Mouse (Mus musculus): ENCODE measurements around the gene Fkbp4. TPM values are rescaled to one million over a fixed set of nuclear protein-coding genes. Genes with fewer than 3 reads are reported as not detected.
"Not testable (repeated sequence)": the region's sequence is repeated elsewhere in the genome, so short reads cannot be mapped to it uniquely, and the experiment has no call there.

Gene Fkbp4
- polyA plus RNA-seq, 2 experiments: 121 to 158 TPM

DNA sequence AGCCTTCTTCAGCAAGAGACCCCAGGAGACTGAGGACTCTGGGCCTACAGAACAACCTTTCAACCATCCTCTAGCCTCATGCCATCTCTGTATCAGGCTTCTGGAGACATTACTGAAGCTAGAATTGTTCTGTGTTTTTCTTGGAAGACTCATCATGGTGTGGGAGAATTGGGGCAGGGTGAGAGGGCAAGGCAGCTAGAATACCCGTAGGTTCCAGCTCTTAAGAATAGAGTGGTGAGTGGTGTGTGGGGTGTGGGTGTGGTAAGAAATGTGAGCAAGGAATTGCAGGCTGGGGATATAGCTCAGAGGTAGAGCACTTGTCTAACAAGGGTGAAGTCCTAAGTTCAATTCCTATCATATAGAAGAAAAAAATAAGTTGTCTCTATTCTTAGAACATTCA lies 53.5 kb downstream of the Fkbp4 start:
- H3K9ac ChIP-seq (replicated peaks): no peak overlapping the region
- H3K27ac ChIP-seq: no peak overlapping the region
- H3K4me3 ChIP-seq (ENCODE audit: insufficient read depth in 1 of 2, low read depth in 2 of 2, low read length in 2 of 2): no peak overlapping the region
- ATAC-seq (ENCODE audit: insufficient read depth) (no peak), DNase-seq (ENCODE audit: low read depth in 3 of 3, low spot score in 3 of 3) (no peak)
- H3K9me3 ChIP-seq (ENCODE audit: control insufficient read depth, low read length): no peaks in the 10 kb centered on the region
- H3K4me1 ChIP-seq (replicated peaks; ENCODE audit: control insufficient read depth in 2 of 2, insufficient read depth in 2 of 2, low read length in 1 of 2): no peaks in the 10 kb centered on the region
- TF ChIP-seq EP300 (IDR thresholded peaks at IDR 0.05; ENCODE audit: low read depth) (no peak), CTCF (IDR thresholded peaks at IDR 0.05; ENCODE audit: low read depth) (no peak)
- 53% methylated on average over 1 of the region's 1 CpGs for WGBS (ENCODE audit: insufficient replicate concordance)
- no peaks in the 10 kb centered on the region for H3K27me3 ChIP-seq (ENCODE audit: control insufficient read depth, insufficient read depth, low read length)
- H3K36me3 ChIP-seq (replicated peaks; ENCODE audit: control insufficient read depth, insufficient read depth, low read depth): no peaks in the 10 kb centered on the region
- H3K4me2 ChIP-seq (ENCODE audit: low read depth): no peak overlapping the region

DNA sequence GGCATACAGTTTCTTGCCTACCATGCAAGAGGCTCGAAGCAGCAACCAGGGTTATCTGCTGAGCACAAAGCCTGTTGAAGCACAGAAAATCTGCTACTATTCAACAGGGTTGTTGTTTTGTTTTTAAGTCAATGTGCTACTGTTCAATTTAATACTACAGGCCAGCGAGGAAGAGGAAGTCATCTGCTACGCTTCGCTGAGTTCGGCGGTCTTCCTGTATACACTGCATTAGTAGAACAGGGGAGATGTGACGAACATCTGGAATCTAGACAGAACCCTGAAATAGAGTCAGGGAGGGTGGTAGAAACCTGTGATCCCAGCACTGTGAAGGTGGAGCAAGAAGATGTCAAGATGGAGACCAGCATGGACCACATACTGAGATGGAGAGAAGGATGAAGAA lies 54.7 kb downstream of the Fkbp4 start:
- H3K4me2 ChIP-seq (ENCODE audit: low read depth): no peak overlapping the region
- DNase-seq (ENCODE audit: low read depth in 3 of 3, low spot score in 3 of 3) (no peak), ATAC-seq (ENCODE audit: insufficient read depth) (no peak)
- H3K27ac ChIP-seq: no peak overlapping the region
- H3K9me3 ChIP-seq (ENCODE audit: control insufficient read depth, low read length): no peaks in the 10 kb centered on the region
- H3K9ac ChIP-seq (replicated peaks): no peak overlapping the region
- H3K27me3 ChIP-seq (ENCODE audit: control insufficient read depth, insufficient read depth, low read length): no peaks in the 10 kb centered on the region
- 52% methylated on average over 7 of the region's 7 CpGs for WGBS (ENCODE audit: insufficient replicate concordance)
- H3K4me3 ChIP-seq (ENCODE audit: insufficient read depth in 1 of 2, low read depth in 2 of 2, low read length in 2 of 2): no peak overlapping the region
- H3K36me3 ChIP-seq (replicated peaks; ENCODE audit: control insufficient read depth, insufficient read depth, low read depth): no peaks in the 10 kb centered on the region
- no peaks in the 10 kb centered on the region for H3K4me1 ChIP-seq (replicated peaks; ENCODE audit: control insufficient read depth in 2 of 2, insufficient read depth in 2 of 2, low read length in 1 of 2)
- no peak for TF ChIP-seq EP300 (IDR thresholded peaks at IDR 0.05; ENCODE audit: low read depth)
- no peak for TF ChIP-seq CTCF (IDR thresholded peaks at IDR 0.05; ENCODE audit: low read depth)

DNA sequence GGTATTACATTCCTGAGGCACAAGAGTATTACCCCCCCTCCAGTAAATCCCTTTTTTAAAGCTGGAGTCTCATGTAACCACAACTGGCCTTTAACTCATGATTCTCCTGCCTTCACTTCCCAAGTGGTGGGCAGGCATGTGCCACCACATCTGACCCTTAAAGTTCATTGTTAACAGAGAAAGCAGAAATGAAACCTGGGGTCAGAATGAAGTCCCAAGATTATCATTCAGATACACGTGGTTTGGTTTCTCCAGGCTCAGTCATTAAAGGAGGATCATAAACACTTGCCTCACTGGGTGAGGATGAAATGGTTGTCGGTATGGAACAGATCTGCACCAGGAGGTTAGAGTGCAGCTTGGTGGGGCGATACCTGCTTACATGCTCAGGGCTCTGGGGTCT lies 57.2 kb downstream of the Fkbp4 start:
- Histone ChIP-seq H3K9ac (replicated peaks) (no peak overlapping the region), H3K4me3 (ENCODE audit: insufficient read depth in 1 of 2, low read depth in 2 of 2, low read length in 2 of 2) (no peak overlapping the region), H3K4me1 (replicated peaks; ENCODE audit: control insufficient read depth in 2 of 2, insufficient read depth in 2 of 2, low read length in 1 of 2) (no peaks in the 10 kb centered on the region), H3K9me3 (ENCODE audit: control insufficient read depth, low read length) (no peaks in the 10 kb centered on the region), H3K27me3 (ENCODE audit: control insufficient read depth, insufficient read depth, low read length) (no peaks in the 10 kb centered on the region), H3K4me2 (ENCODE audit: low read depth) (no peak overlapping the region), H3K27ac (no peak overlapping the region), H3K36me3 (replicated peaks; ENCODE audit: control insufficient read depth, insufficient read depth, low read depth) (no peaks in the 10 kb centered on the region)
- 44% methylated on average over 3 of the region's 3 CpGs for WGBS (ENCODE audit: insufficient replicate concordance)
- TF ChIP-seq EP300 (IDR thresholded peaks at IDR 0.05; ENCODE audit: low read depth): no peak
- no peak for TF ChIP-seq CTCF (IDR thresholded peaks at IDR 0.05; ENCODE audit: low read depth)
- ATAC-seq (ENCODE audit: insufficient read depth): no peak
- DNase-seq (ENCODE audit: low read depth in 3 of 3, low spot score in 3 of 3): no peak

DNA sequence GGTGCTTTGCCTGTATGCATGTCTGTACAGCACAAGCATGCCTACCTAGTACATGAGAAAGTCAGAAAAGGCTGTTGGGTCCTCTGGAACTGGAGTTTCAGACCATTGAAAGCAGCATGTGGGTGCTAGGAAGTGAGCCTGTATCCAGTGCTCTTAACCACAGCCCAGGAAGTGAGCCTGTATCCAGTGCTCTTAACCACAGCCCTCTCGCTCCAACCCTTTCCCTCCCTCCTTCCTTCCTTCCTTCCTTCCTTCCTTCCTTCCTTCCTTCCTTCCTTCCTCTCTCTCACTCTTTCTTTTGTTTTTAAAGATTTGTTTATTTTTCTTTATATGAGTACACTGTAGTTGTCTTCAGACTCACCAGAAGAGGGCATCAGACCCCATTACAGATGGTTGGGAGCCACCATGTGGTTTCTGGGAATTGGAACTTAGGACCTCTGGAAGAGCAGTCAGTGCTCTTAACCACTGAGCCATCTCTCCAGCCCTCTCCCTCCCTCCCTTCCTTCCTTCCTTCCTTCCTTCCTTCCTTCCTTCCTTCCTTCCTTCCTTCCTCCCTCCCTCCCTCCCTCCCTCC lies 57.8 kb downstream of the Fkbp4 start:
- not testable (repeated sequence) for H3K36me3 ChIP-seq (replicated peaks; ENCODE audit: control insufficient read depth, insufficient read depth, low read depth); DNase-seq (ENCODE audit: low read depth in 3 of 3, low spot score in 3 of 3); ATAC-seq (ENCODE audit: insufficient read depth); H3K4me2 ChIP-seq (ENCODE audit: low read depth); H3K9me3 ChIP-seq (ENCODE audit: control insufficient read depth, low read length); H3K4me1 ChIP-seq (replicated peaks; ENCODE audit: control insufficient read depth in 2 of 2, insufficient read depth in 2 of 2, low read length in 1 of 2); H3K27ac ChIP-seq; H3K4me3 ChIP-seq (ENCODE audit: insufficient read depth in 1 of 2, low read depth in 2 of 2, low read length in 2 of 2); H3K9ac ChIP-seq (replicated peaks); H3K27me3 ChIP-seq (ENCODE audit: control insufficient read depth, insufficient read depth, low read length)
- 0 out of 2 replicates have a peak, but pooled peaks have one; percentile 9 for TF ChIP-seq CTCF (IDR thresholded peaks at IDR 0.05; ENCODE audit: low read depth)
- WGBS (ENCODE audit: insufficient replicate concordance): 29% methylated on average over 1 of the region's 1 CpGs

Other genes starting within 250 kb of the Fkbp4 start
- gene Tead4, start 137.9 kb downstream of the Fkbp4 start, polyA plus RNA-seq (2012; rRNA removed): 0.21 and 0.30 TPM in 2 replicates
- 0.18 and 0.34 TPM in 2 replicates for gene Tead4, start 137.9 kb downstream of the Fkbp4 start, polyA plus RNA-seq (2014; fragmentation: Nextera tagmentation; extraction: Ambion mirVana)
- gene Tulp3, start 82.8 kb downstream of the Fkbp4 start, polyA plus RNA-seq (2012; rRNA removed): 2.2 and 2.9 TPM in 2 replicates
- 1.8 TPM in 2 replicates for gene Tulp3, start 82.8 kb downstream of the Fkbp4 start, polyA plus RNA-seq (2014; fragmentation: Nextera tagmentation; extraction: Ambion mirVana)
- 15.3 and 19.0 TPM in 2 replicates for gene Rhno1, start 75.8 kb downstream of the Fkbp4 start, polyA plus RNA-seq (2012; rRNA removed)
- 45.1 and 51.4 TPM in 2 replicates for gene Rhno1, start 75.8 kb downstream of the Fkbp4 start, polyA plus RNA-seq (2014; fragmentation: Nextera tagmentation; extraction: Ambion mirVana)
- 25.2 and 25.5 TPM in 2 replicates for gene Foxm1, start 75.7 kb downstream of the Fkbp4 start, polyA plus RNA-seq (2012; rRNA removed)
- gene Foxm1, start 75.7 kb downstream of the Fkbp4 start, polyA plus RNA-seq (2014; fragmentation: Nextera tagmentation; extraction: Ambion mirVana): 12.0 and 12.2 TPM in 2 replicates
- 0.07 and 0.08 TPM in 2 replicates for gene Tex52, start 63.2 kb downstream of the Fkbp4 start, polyA plus RNA-seq (2012; rRNA removed)
- gene Tex52, start 63.2 kb downstream of the Fkbp4 start, polyA plus RNA-seq (2014; fragmentation: Nextera tagmentation; extraction: Ambion mirVana): not detected in 2 replicates
- gene Gm44596, start 63.2 kb downstream of the Fkbp4 start, polyA plus RNA-seq (2012; rRNA removed): not detected in 2 replicates
- gene Gm44596, start 63.2 kb downstream of the Fkbp4 start, polyA plus RNA-seq (2014; fragmentation: Nextera tagmentation; extraction: Ambion mirVana): not detected in 2 replicates
- gene Nrip2, start 39.4 kb downstream of the Fkbp4 start, polyA plus RNA-seq (2012; rRNA removed): 0.70 and 0.95 TPM in 2 replicates
- 1.3 and 1.5 TPM in 2 replicates for gene Nrip2, start 39.4 kb downstream of the Fkbp4 start, polyA plus RNA-seq (2014; fragmentation: Nextera tagmentation; extraction: Ambion mirVana)
- gene Itfg2, start 13.7 kb downstream of the Fkbp4 start, polyA plus RNA-seq (2012; rRNA removed): 9.4 and 9.8 TPM in 2 replicates
- 8.7 and 11.9 TPM in 2 replicates for gene Itfg2, start 13.7 kb downstream of the Fkbp4 start, polyA plus RNA-seq (2014; fragmentation: Nextera tagmentation; extraction: Ambion mirVana)
- gene Pzp, start 88.0 kb upstream of the Fkbp4 start, polyA plus RNA-seq (2012; rRNA removed): 119 and 187 TPM in 2 replicates
- 201 and 204 TPM in 2 replicates for gene Pzp, start 88.0 kb upstream of the Fkbp4 start, polyA plus RNA-seq (2014; fragmentation: Nextera tagmentation; extraction: Ambion mirVana)
- gene A2ml1, start 142.9 kb upstream of the Fkbp4 start, polyA plus RNA-seq (2012; rRNA removed): 4.0 and 7.9 TPM in 2 replicates
- 12.7 and 13.1 TPM in 2 replicates for gene A2ml1, start 142.9 kb upstream of the Fkbp4 start, polyA plus RNA-seq (2014; fragmentation: Nextera tagmentation; extraction: Ambion mirVana)
- 0.03 and 0.11 TPM in 2 replicates for gene Klrb1a, start 184.9 kb upstream of the Fkbp4 start, polyA plus RNA-seq (2012; rRNA removed)
- gene Klrb1a, start 184.9 kb upstream of the Fkbp4 start, polyA plus RNA-seq (2014; fragmentation: Nextera tagmentation; extraction: Ambion mirVana): 0.14 and 0.55 TPM in 2 replicates
- gene Clec2h, start 223.7 kb upstream of the Fkbp4 start, polyA plus RNA-seq (2012; rRNA removed): 0.06 and 0.07 TPM in 2 replicates
- 0.14 TPM in 1 of 2 replicates, not detected in the other for gene Clec2h, start 223.7 kb upstream of the Fkbp4 start, polyA plus RNA-seq (2014; fragmentation: Nextera tagmentation; extraction: Ambion mirVana)